12 mouse cellular contexts compared by ENCODE assay signal in the genomic region with DNA sequence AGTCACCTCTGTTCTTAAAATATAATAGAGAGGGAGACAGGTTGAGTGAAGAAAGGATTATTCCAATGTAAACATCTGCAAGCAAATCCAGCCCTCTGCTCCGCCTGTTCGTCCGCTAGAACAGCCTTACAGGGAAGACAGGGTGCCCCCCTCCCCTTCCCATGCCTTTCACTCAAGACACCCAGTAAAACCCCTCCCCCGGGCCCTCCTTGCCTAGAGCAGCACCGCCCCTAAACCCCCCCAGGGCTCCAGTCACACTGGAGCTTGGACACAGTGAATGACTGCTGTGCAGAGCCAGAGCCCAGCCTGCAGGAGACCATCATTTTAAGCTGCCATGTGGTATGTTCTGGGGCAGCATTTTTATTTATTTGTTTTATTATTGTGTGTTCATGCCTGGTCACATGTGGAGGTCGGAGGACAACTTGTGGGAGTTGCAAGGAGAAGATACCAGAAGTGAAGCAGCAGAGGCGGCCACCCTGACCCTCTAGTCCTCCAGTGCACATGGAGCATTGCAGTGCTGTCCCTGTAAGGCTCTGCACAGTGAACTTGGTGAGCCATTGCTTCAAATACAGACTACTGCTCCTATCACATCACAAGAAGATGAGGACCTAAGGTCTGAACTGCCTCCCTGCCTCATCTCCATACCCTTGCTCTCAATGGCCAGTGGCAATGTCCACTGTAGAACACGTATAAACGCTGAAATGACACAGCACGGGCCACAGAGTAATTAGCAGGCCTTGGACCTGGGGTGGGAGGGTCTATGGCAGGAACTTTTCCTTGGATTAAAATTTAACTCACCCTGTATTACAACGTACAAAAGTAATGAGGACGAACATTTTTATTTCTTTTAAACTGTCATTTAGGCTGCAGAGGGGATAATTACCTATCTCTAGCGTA.
A peak's percentile ranks its signal among the peaks of the same experiment; 100 is the strongest.
DNase-seq lines count a peak whose midpoint lies in the region; ATAC-seq lines count a peak whose summit lies in the region.
"Had no signal": no experiment of that assay in that cellular context is flagged by ENCODE, and none has a peak within 500 bp of the region (broad histone marks: within the 10 kb centered on the region; RNA-seq: fewer than 3 reads in every experiment).

No protein-coding gene starts in this region.

- peaks cover 32% of the 10 kb centered on the region for H3K4me1 ChIP-seq in hindbrain, embryonic 15.5 days (replicated peaks)
- H3K4me1 ChIP-seq in hindbrain, embryonic 10.5 days (replicated peaks): peaks cover 14% of the 10 kb centered on the region
- H3K4me1 ChIP-seq in intestine, embryonic 14.5 days (replicated peaks; ENCODE audit: control insufficient read depth, insufficient read depth, low read length): peaks cover 11% of the 10 kb centered on the region
- H3K4me1 ChIP-seq in midbrain, embryonic 15.5 days: peaks cover 19% of the 10 kb centered on the region

- H3K9me3 ChIP-seq in hindbrain, embryonic 15.5 days: no peaks in the 10 kb centered on the region
- H3K9me3 ChIP-seq in hindbrain, embryonic 10.5 days: no peaks in the 10 kb centered on the region
- H3K9me3 ChIP-seq in intestine, embryonic 14.5 days (ENCODE audit: control insufficient read depth, low read length): no peaks in the 10 kb centered on the region
- no peaks in the 10 kb centered on the region for H3K9me3 ChIP-seq in midbrain, embryonic 15.5 days
- H3K9me3 ChIP-seq: liver, embryonic 13.5 days had no signal

- no peak; the same call in 1 of the 2 replicates for ATAC-seq in hindbrain, embryonic 15.5 days (ENCODE audit: low FRiP score, low read depth)
- peak; percentile 62; the same call in 1 of the 2 replicates for ATAC-seq in intestine, embryonic 14.5 days (replicated peaks; ENCODE audit: low FRiP score, low TSS enrichment, low read depth)
- no peak for ATAC-seq in midbrain, embryonic 15.5 days (replicated peaks)
- ATAC-seq: forebrain, embryonic 16.5 days had no signal

- 57% methylated on average over 13 of the region's 13 CpGs for WGBS in hindbrain, embryonic 15.5 days
- WGBS in hindbrain, embryonic 10.5 days: 66% methylated on average over 13 of the region's 13 CpGs
- 49% methylated on average over 13 of the region's 13 CpGs for WGBS in intestine, embryonic 14.5 days
- 56% methylated on average over 13 of the region's 13 CpGs for WGBS in midbrain, embryonic 15.5 days

- H3K27me3 ChIP-seq in hindbrain, embryonic 15.5 days: no peaks in the 10 kb centered on the region
- H3K27me3 ChIP-seq in hindbrain, embryonic 10.5 days (ENCODE audit: insufficient read depth, poor library complexity, severe bottlenecking): no peaks in the 10 kb centered on the region
- no peaks in the 10 kb centered on the region for H3K27me3 ChIP-seq in intestine, embryonic 14.5 days (replicated peaks; ENCODE audit: control insufficient read depth, insufficient read depth, low read length)
- H3K27me3 ChIP-seq in midbrain, embryonic 15.5 days (replicated peaks): no peaks in the 10 kb centered on the region
- H3K27me3 ChIP-seq: liver, embryonic 13.5 days had no signal

- no peak for DNase-seq in hindbrain, embryonic 10.5 days (ENCODE audit: low spot score)
- DNase-seq in ZHBTc4 (ENCODE audit: low read depth, low spot score): peak; percentile 27
- no peak for DNase-seq in intestine, embryonic 14.5 days (ENCODE audit: low spot score)
- DNase-seq in adrenal gland, postnatal 25 days: no peak
- no peak for DNase-seq in spleen, postnatal 14 days (ENCODE audit: low spot score in 2 of 2)
- DNase-seq: heart, postnatal 36 days; liver, embryonic 13.5 days; lung, postnatal 14 days; thymus, adult 2 months had no signal

- no peak overlapping the region for H3K4me3 ChIP-seq in hindbrain, embryonic 15.5 days
- H3K4me3 ChIP-seq in hindbrain, embryonic 10.5 days: no peak overlapping the region
- H3K4me3 ChIP-seq in intestine, embryonic 14.5 days (ENCODE audit: low read depth, low read length): no peak overlapping the region
- no peak overlapping the region for H3K4me3 ChIP-seq in midbrain, embryonic 15.5 days
- H3K4me3 ChIP-seq: liver, embryonic 13.5 days had no signal

- no peak overlapping the region for H3K9ac ChIP-seq in hindbrain, embryonic 15.5 days
- no peak overlapping the region for H3K9ac ChIP-seq in intestine, embryonic 14.5 days (ENCODE audit: low read length)
- no peak overlapping the region for H3K9ac ChIP-seq in midbrain, embryonic 15.5 days
- H3K9ac ChIP-seq: liver, embryonic 13.5 days had no signal

- H3K36me3 ChIP-seq in hindbrain, embryonic 15.5 days: no peaks in the 10 kb centered on the region
- 0 out of 2 replicates have a peak, but pooled peaks cover 3% of the 10 kb centered on the region for H3K36me3 ChIP-seq in hindbrain, embryonic 10.5 days
- 0 out of 2 replicates have a peak, but pooled peaks cover 3% of the 10 kb centered on the region for H3K36me3 ChIP-seq in intestine, embryonic 14.5 days (ENCODE audit: control insufficient read depth, insufficient read depth, low read length)
- H3K36me3 ChIP-seq in midbrain, embryonic 15.5 days (replicated peaks): no peaks in the 10 kb centered on the region

- H3K27ac ChIP-seq in hindbrain, embryonic 15.5 days (replicated peaks): peak overlapping the region; percentile 42
- H3K27ac ChIP-seq in hindbrain, embryonic 10.5 days: no peak overlapping the region
- no peak overlapping the region for H3K27ac ChIP-seq in intestine, embryonic 14.5 days (ENCODE audit: low read depth)
- 0 out of 2 replicates have a peak overlapping the region, but pooled peaks have one; percentile 26 for H3K27ac ChIP-seq in midbrain, embryonic 15.5 days
- H3K27ac ChIP-seq: liver, embryonic 13.5 days had no signal

- H3K4me2 ChIP-seq in hindbrain, embryonic 15.5 days: no peak overlapping the region
- no peak overlapping the region for H3K4me2 ChIP-seq in intestine, embryonic 14.5 days (ENCODE audit: low read length)
- H3K4me2 ChIP-seq in midbrain, embryonic 15.5 days: no peak overlapping the region
- H3K4me2 ChIP-seq: liver, embryonic 13.5 days had no signal

Comparison
In these comparisons a context has a peak if more than half of its experiments do, and no peak if none do; other contexts are left out.
1. H3K27ac ChIP-seq: peak in hindbrain, embryonic 15.5 days (single experiment) and midbrain, embryonic 15.5 days (single experiment); none in hindbrain, embryonic 10.5 days (single experiment) and intestine, embryonic 14.5 days (single experiment).